Mouse (Mus musculus): ENCODE measurements around the gene Cacng6. TPM values are rescaled to one million over a fixed set of nuclear protein-coding genes. Genes with fewer than 3 reads are reported as not detected.

Cacng6 gene
- polyA plus RNA-seq, 1 experiment: not detected

GRCm38 (mm10) chr7:3481948-3482608 lies 58.1 kb downstream of the Cacng6 start:
- Histone ChIP-seq H3K4me3 (ENCODE audit: insufficient read depth, low read length) (no peak overlapping the region), H3K4me1 (ENCODE audit: control insufficient read depth, insufficient read depth, low read length) (peaks cover 8% of the 10 kb centered on the region), H3K27ac (ENCODE audit: insufficient read depth, low read depth, low read length) (no peak overlapping the region)
- no peak for TF ChIP-seq POLR2A (IDR thresholded peaks at IDR 0.05; ENCODE audit: borderline replicate concordance, low read depth, low read length)
- no peak for TF ChIP-seq CTCF (IDR thresholded peaks at IDR 0.05; ENCODE audit: low read depth, low read length)

Other genes with a start within 250 kb of the Cacng6 start
- not detected in 2 replicates for gene Nlrp12, start 174.5 kb upstream of the Cacng6 start, polyA plus RNA-seq (2012; ENCODE audit: insufficient read depth, insufficient read length, missing spikeins)
- 256 and 280 TPM in 2 replicates for gene Myadm, start 135.1 kb upstream of the Cacng6 start, polyA plus RNA-seq (2012; ENCODE audit: insufficient read depth, insufficient read length, missing spikeins)
- 1.6 and 4.7 TPM in 2 replicates for gene Prkcg, start 135.0 kb upstream of the Cacng6 start, polyA plus RNA-seq (2012; ENCODE audit: insufficient read depth, insufficient read length, missing spikeins)
- 0.48 TPM in 1 of 2 replicates, not detected in the other for gene Cacng7, start 91.2 kb upstream of the Cacng6 start, polyA plus RNA-seq (2012; ENCODE audit: insufficient read depth, insufficient read length, missing spikeins)
- 0.40 and 0.77 TPM in 2 replicates for gene Cacng8, start 33.5 kb upstream of the Cacng6 start, polyA plus RNA-seq (2012; ENCODE audit: insufficient read depth, insufficient read length, missing spikeins)
- 1.2 TPM in 1 of 2 replicates, not detected in the other for gene Tarm1, start 78.4 kb downstream of the Cacng6 start, polyA plus RNA-seq (2012; ENCODE audit: insufficient read depth, insufficient read length, missing spikeins)
- gene Oscar, start 192.0 kb downstream of the Cacng6 start, polyA plus RNA-seq (2012; ENCODE audit: insufficient read depth, insufficient read length, missing spikeins): not detected in 2 replicates
- 294 and 360 TPM in 2 replicates for gene Ndufa3, start 193.2 kb downstream of the Cacng6 start, polyA plus RNA-seq (2012; ENCODE audit: insufficient read depth, insufficient read length, missing spikeins)
- 22.6 and 24.4 TPM in 2 replicates for gene Tfpt, start 205.7 kb downstream of the Cacng6 start, polyA plus RNA-seq (2012; ENCODE audit: insufficient read depth, insufficient read length, missing spikeins)
- gene Prpf31, start 205.8 kb downstream of the Cacng6 start, polyA plus RNA-seq (2012; ENCODE audit: insufficient read depth, insufficient read length, missing spikeins): 37.6 and 46.3 TPM in 2 replicates
- 66.9 and 69.0 TPM in 2 replicates for gene Cnot3, start 221.1 kb downstream of the Cacng6 start, polyA plus RNA-seq (2012; ENCODE audit: insufficient read depth, insufficient read length, missing spikeins)
- gene Leng1, start 241.6 kb downstream of the Cacng6 start, polyA plus RNA-seq (2012; ENCODE audit: insufficient read depth, insufficient read length, missing spikeins): 8.5 and 9.1 TPM in 2 replicates